Mouse (Mus musculus): ENCODE results near the gene Chkb. TPM values are rescaled to one million over a fixed set of nuclear protein-coding genes. Genes with fewer than 3 reads are reported as not detected.
"Not testable (repeated sequence)": the region's sequence is repeated elsewhere in the genome, so short reads cannot be mapped to it uniquely, and the experiment has no call there.

Gene Chkb
- total RNA-seq, 4 experiments from 2014 or later, result 23.3 to 25.8 (median 25.1) TPM

DNA sequence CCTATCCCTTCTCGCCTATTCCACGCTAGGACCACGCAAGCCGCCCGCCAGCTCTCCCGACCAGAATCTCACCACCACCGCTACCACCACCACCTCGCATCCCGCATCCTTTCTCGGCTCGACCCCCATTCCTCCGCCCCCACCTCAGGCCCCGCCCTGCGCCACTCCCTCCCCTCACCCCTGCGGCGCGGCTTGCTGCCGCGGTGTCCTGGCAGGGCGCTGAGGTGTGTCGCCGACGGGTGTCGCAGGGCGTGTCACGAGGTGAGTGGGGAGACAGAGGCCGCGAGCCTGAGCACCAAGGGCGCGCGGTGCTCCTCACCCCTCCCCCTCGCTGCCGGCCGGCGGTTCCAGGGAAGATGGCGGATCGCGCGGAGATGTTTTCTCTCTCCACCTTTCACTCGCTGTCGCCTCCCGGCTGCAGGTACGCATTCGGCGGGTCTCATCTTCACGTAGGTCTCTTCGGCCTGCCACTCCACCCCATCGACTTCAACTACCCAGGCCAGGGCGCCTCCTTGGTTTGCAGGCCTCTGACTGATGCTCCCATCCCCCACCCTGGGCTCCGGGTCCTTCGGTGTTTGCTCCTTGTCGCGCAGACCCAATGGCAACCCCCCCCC, 24.3 kb upstream of the Chkb start, which contains the start of gene Mapk8ip2:
Gene Mapk8ip2 (plus strand): TSS at position 49 of the 614 bp plus-strand sequence.
- no peak for DNase-seq (ENCODE audit: low spot score in 2 of 2)

DNA sequence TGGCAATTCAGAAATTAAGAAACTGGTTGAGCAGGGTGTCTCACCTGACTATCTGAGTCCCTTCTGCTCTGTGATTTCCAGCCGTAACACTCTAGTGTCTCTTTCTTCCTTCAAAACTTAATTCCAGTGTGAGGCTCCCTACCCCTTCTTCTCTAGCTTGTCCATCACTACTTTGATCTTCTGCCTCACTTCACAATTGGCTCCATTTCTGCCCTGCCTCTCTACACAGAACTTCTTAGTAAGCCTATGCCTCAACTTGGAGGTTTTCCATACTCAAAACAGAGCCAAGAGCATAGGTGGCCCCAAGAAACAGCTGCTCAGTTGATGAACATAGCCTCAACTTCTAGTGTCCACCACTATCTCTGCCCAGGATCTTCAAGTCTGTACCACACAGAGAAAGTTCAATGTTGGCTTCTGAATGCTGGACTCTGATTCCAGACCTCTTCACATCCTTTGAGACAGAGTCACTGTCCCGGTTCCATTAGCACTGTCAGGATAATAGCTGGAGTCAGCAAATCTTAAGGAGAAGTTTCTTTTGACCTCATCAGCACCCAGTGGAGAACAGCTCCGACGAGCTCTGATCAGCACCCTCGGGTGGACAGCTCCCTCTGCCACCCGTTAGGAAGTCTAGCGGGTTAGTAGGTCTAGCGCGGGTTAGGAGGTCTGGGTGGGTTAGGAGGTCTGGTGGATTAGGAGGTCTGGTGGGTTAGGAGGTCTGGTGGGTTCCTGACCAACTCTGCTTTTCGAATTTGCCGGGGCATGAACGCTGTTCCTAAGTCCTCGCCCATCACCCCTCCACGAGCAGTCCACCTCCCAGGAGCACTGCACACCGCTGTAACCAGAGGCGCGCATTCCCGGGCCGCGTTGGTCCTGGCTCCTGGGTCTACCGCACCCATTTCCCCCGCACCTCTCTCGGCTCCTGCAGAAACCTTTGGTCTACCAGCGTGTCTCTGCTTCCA, 23.5 kb upstream of the Chkb start:
- no peak for DNase-seq (ENCODE audit: low spot score in 2 of 2)

DNA sequence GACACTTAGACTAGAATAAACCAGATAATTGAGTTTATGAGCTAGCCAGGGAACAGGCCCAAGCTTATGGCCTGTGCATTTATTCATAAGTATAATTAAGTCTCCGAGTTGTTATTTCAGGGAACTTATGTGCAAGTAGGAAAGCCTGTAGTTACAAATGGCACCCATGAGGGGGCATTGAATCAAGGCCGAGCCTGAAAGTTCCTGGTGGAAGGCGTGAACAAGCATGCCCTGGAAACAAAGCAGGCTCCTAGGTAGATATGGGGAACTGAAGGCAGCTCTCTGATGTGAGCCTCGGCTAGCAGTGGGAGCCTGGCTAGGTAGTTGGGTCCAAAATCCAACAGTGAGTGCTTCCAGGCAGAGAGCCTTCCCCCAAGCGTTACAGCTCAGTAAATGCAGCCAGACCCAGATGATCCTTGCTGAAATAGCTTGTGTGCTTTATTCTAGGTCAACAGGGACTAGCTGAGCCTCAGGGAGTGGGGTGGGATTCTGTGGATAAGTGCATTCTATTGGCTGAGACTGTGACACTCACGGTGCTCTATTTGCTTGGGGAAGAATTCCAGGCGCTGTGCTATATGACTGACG, 12.9 kb upstream of the Chkb start:
- no peak for DNase-seq (ENCODE audit: low spot score in 2 of 2)

DNA sequence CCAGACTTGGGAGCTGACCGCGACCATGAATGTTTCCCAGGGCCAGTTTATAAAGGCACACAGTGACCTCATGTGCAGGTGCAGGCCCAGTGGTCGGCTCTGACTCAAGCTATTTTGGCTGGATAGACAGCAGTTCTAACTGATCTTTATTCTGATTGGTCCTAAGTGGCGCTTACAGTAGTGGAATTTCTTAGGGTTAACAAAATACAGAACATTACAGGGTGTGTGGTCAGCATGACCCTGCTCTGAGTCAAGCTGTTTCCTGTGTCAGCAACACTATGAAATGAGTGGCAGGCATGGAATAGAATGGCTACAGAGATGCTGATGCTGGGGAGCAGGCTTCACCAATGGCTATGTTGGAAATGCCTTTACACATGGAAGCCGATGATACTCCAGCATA, 6.2 kb upstream of the Chkb start:
- DNase-seq (ENCODE audit: low spot score in 2 of 2), result no peak

DNA sequence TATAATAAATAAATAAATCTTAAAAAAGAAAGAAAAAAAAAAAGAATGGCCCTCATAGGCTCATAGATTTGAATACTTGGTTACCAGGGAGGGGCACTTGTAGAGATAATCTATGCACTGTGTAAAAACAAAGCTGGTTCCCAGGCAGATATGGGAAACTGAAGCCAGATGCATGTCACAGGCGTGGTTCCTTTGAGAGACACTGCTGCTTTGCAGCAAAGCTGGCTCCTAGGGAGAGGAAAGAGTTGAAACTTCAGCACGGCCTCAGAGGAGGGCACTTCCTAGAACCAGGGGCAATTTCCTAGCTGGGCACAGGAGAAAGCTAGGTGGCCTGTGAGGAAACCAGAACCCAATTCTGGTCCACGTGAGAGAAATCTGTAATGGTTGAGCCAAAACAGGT, 4.4 kb upstream of the Chkb start:
- no peak for DNase-seq (ENCODE audit: low spot score in 2 of 2)

DNA sequence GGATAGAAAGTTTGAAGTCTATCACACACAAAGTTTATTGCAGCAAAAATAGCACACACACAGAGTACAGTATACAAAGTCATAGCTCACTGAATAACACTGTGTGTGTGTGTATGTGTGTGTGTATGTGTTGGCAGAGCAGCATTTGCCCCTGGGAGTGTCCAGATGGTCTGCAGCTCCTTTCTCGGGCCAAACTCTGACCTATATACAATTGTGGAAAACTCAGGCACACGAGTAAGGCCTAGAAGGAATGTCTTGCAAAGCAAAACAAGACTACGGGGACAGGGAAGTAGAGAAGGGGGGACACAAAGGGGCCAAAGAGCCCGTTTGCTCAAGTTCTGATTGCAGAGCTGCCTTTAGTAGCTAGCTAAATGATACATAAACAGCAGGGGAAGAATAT, 3.2 kb upstream of the Chkb start:
- no peak for DNase-seq (ENCODE audit: low spot score in 2 of 2)

DNA sequence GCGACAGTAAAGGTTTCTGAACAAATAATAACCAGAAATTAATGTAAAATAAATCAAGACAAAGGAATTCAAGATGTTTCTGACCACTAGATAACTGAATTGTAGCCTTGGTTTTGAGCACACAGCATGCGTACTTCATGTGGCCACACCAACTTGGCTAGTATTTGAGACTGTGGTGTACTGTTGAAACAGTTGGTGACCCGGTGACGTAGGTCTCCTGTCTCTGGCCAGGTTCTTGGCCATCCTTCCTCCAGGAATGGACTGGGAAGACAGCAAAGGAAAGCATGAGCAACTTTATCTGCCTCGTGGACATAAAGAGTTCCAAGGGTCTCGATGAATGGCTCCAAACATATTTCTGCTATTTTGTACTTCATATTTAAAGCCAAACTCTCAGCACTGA, 2.1 kb upstream of the Chkb start:
- DNase-seq (ENCODE audit: low spot score in 2 of 2), result no peak

DNA sequence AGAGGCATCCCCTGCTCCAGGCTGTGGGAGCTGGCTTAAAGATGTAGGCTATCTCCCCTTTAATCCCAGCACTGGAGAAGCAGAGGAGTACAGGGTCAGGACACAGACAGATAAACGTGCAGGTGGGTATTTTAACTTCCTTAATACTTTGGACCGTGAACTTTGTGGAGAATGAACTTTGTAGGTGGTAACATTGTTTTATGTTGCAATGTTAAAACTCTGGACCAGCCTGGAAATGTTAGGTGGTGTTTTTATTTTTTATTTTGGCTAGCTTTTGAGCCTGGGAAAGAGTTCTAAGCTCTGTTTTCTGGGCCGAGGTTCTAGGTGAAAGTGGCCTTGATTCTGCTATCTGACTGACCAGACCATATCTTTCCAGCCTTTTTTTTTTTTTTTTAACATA, 1.6 kb upstream of the Chkb start:
- DNase-seq (ENCODE audit: low spot score in 2 of 2), result no peak

DNA sequence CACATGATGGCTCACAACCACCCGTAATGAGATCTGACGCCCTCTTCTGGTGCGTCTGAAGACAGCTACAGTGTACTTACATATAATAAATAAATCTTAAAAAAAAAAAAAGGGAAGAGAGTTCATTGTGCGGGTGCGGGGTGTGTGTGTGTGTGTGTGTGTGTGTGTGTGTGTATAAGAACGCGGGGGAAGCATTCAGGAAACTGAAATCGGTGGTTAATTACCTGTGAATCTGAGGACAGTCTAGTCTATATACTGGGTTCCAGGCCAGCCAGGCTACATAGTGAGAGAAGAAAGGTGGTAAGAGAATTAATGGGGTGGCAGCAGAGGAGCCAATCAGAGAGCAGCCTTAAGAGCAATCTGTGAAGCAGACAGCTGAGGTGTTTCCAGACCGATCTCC, 1.1 kb upstream of the Chkb start:
- not testable (repeated sequence) for DNase-seq (ENCODE audit: low spot score in 2 of 2)

DNA sequence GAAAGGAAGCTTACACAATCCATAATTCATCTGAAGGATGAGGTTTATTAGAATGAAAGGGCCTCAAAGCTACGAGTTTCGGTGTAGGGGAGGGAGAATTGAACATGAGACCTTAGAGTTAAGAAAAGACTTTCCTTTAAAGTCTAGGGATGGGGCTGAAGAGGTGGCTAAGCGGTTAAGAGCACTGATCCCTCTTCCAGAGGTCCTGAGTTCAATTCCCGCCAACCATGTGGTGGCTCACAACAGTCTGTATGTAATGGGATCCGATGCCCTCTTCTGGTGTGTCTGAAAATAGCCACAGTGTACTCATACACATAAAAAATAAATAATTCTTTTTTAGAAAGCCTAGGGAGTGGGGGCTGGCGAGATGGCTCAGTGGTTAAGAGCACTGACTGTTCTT, 633 bp upstream of the Chkb start:
- DNase-seq (ENCODE audit: low spot score in 2 of 2), result no peak

DNA sequence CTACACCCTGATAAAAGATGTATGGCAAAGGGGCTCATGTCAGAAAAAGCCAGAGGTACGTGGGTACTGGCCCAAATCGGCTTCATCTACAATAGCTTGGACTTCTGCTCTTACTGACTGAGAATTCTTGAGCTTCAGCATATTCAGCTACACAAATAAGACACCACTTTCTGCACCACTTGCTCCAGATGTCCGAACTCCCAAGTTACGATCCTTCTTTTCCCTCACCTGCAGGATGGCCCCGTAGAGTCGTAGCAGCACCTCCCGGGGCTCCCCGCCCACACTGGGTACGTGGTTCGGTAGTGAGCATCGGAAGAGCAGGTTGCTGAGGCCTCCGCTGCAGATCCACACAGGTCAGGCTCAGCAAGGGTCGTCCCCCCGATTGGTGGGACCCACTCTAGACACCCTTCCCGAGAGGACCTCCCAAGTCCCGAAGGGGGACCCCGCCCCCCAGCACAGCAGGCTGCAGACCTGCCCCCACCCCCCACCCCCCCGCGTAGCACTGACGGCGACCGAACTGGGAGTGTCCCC, 822 bp downstream of the Chkb start:
- no peak for DNase-seq (ENCODE audit: low spot score in 2 of 2)

DNA sequence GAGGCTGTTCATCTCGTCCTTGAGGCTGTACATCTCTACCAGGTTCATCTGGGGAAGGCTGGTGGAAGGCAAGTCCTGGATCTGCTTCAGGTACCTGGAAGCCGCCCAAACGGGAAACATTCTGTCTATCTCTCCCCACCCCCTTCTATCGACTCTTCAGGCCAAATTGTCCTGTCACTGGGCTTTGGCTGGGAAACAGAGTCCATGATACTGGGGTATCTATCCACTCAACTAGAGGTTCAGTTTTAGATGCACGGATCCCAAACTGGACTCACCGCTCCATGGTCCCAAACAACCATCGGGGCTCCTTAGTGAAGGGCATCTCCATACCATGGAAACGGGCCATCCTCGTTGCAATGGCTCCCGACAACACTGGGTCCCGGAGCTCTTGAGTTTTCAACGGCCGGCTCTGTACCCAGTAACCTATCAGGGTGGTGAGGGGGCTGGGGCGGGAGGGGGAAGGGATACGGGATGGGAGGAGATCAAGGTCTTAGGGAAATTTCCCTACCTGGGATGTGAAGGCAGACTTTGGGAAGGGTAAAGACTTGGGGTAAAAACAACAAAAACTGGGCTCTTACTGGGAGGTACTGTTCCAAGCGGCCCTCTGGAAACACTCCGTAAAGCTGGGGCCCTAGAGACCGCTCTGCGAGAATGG, 1.4 kb downstream of the Chkb start:
- no peak for DNase-seq (ENCODE audit: low spot score in 2 of 2)

DNA sequence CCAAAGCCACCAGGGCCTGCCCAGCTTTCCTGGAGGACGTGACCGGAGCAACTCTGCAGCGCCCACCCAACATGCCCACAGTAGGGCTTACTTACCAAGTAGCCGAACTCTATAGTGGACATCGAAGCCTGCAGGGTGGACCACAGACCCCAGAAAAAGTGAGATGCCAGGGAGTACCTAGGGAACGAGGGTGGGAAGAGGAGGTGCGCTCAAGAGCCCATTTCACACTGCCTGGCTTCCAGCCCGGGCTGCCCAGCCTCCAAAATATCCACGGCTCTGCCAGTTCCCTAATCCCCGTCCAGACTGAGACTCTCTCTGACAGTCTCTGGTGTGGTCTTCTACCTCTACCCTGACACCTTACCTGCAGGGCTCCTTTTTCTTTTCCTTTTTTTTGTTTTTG, 3.0 kb downstream of the Chkb start:
- no peak for DNase-seq (ENCODE audit: low spot score in 2 of 2)

DNA sequence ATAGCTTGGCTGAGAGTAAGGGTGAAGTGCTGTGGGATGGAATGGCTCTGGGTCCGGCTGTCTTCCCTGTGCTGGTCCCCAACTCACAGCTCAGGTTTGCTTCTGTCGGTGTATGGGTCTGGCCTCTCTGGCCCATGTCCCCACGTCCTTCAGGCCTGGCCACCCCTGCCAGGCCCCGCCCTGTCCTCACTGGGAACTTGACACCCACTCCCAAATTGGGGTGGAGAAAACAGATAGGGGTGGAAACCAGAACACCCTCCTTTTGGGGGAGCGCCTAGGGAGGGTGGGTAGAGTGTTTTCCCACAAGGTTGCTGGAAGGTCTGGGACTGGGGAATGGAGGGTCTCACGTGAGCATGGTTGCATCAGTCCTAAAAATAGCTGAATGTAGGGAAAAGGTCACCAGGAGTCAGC, 4.0 kb downstream of the Chkb start, which contains the start of gene Cpt1b:
Gene Cpt1b (minus strand): TSS at position 153 of the 411 bp plus-strand sequence.
- DNase-seq (ENCODE audit: low spot score in 2 of 2), result peak; percentile 72 to 78

DNA sequence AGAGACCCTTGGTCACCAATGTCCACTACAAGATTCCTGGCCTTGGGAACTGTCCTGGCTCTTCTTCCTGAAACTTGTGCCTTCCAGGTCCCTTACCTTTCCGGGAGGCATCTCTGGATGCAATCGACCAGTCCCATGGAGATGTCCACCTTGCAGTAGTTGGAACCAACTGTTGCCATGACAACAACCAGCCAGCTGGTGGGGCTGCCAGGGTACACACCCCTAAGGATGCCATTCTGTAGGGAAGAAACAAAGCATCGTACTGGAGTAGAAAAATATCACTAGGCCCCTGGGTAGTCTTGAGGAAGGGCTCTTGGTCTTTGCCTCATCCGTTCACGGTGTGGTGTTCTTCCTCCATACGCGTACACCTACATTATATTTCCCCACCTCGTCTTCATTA, 5.1 kb downstream of the Chkb start:
- no peak for DNase-seq (ENCODE audit: low spot score in 2 of 2)

DNA sequence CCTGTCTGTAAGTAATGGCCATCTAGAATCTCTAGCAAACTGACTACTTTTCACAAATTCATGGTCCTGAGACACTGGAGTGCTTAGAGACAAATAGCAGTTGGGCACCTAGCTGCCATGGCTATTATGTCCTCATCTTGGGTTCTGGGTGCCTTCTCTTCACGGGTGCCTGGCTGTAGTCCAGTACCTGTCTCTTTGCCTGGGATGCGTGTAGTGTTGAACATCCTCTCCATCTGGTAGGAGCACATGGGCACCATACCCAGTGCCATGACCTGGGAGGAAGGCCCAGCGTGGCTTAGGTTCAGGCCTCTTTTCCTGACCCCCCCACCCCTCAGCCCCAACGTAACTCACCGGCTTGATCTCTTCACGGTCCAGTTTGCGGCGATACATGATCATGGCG, 7.8 kb downstream of the Chkb start:
- DNase-seq (ENCODE audit: low spot score in 2 of 2), result no peak

DNA sequence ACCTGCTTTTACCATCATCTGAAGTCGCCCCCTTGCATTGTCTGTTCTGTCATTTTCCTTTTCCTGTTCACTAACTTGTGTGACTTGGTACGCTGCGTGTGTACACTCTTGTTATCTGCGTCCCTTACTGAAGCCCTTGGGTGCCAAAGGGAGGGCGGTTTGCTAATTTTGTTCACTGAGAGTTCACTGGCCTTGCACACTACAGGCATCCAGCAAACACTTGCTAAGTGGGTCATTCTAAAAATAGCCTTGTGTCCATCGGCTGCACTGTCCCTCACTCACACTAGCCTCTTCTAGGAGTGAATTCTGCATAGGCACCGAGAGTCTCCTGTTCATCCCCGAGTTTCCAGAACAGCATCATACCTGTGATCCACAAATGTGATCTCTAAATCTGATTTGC, 14.4 kb downstream of the Chkb start:
- DNase-seq (ENCODE audit: low spot score in 2 of 2), result no peak

DNA sequence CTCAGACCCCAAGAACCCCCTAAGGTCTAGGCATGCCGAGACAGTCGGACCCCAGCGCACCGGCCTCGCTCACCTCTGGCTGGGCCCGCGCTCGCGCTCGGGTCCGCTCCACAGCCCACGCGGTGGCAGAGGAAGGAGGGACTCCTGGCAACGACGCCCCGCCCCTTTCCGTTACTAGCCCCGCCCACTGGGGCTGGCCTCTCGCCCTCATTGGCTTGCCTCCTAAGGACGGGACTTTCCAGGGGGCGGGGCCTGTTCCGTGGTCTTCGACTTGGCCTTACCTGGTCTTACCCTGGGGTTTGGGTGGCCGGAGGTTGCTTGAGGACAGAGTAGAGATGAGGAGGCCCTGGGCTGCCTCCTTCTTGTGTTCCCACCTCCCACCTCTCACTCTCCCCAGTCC, 19.6 kb downstream of the Chkb start, which contains the start of gene Syce3:
Gene Syce3 (minus strand): TSS at position 386 of the 400 bp plus-strand sequence.
- DNase-seq (ENCODE audit: low spot score in 2 of 2), result no peak

DNA sequence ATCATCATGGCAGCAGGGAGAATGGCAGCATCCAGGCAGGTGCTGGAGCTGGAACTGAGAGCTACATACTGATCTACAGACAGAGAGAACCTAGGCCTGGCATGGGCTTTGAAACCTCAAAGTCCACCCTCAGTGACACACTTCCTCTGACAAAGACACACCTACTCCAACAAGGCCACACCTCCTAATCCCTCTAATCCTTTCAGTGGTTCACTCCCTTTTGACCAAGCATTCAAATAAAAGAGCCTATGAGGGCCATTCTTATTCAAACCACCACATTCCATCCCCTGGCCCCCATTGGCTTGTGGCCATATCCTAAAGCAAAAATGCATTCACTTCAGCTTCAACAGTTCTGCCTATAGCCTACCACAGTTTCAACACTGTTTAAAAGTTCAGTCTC, 23.0 kb downstream of the Chkb start:
- no peak for DNase-seq (ENCODE audit: low spot score in 2 of 2)

DNA sequence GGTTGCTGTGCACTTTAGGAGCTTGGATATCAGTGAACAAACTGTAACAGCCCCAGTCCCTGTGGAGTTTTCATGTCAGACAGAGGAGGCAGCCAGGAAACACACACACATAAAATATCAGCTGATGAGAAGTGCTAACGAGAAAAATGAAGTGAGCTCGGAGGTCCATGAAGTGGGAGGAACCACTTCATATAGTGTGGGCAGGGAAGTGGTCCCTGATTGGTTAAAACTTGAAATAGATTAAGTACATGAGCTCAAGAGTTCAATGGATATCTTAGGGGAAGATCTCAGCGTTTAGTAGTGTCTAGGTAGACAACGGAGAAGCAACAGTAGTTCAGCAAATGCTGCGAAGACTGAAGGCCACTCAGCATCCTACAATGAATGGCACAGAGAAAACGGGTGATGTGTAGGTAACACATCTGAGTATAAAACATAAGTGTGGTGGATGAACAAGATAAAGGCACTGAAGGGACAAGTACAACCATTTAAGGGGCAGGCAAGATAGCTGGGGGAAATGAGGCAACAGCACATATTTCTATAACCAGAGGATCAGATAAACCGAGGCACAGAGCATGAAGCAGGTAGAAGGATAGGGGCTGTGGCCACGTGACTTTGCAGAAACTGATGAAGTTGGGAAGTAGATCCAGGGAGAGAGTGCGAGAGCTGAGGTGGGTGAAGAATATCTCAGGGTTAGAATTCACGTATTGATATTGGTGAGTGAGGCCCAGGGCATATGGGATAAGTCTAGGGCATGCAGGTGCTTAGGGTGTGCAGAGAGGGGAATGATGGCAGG, 24.7 kb downstream of the Chkb start:
- DNase-seq (ENCODE audit: low spot score in 2 of 2), result no peak

DNA sequence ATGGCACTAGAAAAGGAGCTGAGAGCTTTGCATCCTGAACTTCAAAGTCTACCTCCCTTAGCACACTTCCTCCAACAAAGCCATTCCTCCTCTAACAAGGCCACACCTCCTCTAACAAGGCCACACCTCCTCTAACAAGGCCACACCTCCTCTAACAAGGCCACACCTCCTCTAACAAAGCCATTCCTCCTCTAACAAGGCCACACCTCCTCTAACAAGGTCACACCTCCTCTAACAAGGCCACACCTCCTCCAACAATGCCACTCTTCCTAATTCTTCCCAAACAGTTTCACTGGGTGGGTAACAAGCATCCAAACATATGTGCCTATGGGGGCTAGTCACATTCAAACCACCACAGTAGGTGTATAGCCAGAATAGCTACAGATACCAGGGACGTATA, 27.2 kb downstream of the Chkb start:
- DNase-seq (ENCODE audit: low spot score in 2 of 2), result no peak

Measured in gastrocnemius, adult 8-10 months (tissue).